Mouse (Mus musculus) embryo, embryonic 11 days (tissue): ENCODE measurements around the gene Fam222a.

Experiments
- DNase-seq: peaks from one replicate; pipeline ENCODE4 v3.0.0-alpha.2; 2015

The Fam222a gene

GRCm38 (mm10) chr5:114616336-114617061, 48.7 kb downstream of the Fam222a start:
- no peak for DNase-seq

- DNase-seq, result no peak
Measured at GRCm38 (mm10) chr5:114617809-114618208, 50.0 kb downstream of the Fam222a start.

GRCm38 (mm10) chr5:114618851-114619250, 51.0 kb downstream of the Fam222a start:
- peak; percentile 83 for DNase-seq

- no peak for DNase-seq
Measured at GRCm38 (mm10) chr5:114620305-114620704, 52.5 kb downstream of the Fam222a start.

- peak; percentile 73 for DNase-seq
Measured at GRCm38 (mm10) chr5:114625590-114625989, 57.8 kb downstream of the Fam222a start.

GRCm38 (mm10) chr5:114631336-114631735, 63.5 kb downstream of the Fam222a start:
- no peak for DNase-seq

GRCm38 (mm10) chr5:114636091-114636490, 68.3 kb downstream of the Fam222a start:
- DNase-seq, result no peak

DNA sequence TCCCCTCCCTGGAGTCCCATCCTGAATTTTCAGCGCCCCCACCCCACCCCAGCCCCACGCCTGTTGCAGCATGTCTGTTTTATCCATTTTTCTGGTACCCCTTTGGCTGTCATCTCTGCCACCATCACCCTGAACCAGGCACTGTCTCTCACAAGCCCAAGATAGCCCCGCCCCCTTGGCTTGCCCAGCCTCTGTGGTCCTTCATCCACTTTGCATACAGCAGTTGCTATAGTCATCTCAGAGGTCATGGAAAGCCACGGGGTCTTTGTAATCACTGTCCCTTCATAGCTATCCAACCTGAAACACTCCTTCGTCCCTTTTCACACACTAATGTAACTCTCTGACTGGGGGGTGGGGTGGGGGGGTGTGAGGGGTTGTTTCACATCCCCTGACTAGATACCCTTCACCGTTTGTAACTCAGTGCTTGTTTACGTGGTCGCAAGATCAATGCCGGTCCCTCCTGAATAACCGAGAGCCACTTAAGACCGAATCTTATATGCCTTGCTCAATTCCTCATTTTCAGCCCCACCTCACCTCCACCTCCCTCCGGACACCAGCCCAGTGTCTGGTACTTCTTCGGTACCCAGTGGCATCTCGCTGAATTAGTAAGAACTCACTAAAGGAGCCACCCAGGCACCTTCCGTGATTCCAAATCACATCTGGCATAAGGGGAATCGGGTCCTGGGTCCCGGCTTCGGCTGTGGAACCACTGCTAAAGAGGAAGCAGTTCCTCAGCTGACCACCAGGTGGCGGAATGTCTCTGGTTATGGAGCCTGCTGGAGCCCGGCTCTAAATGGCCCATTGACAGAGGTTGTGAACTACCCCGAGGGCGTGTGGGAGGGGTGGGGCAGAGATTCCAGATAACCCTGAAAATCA, 71.2 kb downstream of the Fam222a start:
- DNase-seq, result peak; percentile 91

DNA sequence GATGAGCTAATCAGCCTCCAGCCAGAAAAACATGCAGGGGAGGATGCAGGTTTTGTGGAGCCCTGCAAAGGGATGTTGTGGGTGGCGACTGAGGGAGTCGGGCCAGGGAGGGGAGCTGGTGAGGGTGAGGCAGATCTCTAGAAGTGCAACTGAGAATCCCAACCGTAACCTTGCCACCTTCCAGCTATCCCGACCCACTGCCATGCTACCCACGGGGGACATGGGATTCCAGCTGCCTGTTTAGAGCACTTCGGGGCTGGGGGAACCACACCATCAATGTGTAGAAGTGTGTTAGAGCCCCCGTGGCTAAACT, 71.8 kb downstream of the Fam222a start:
- DNase-seq, result no peak

GRCm38 (mm10) chr5:114640809-114641208, 73.0 kb downstream of the Fam222a start:
- no peak for DNase-seq

DNA sequence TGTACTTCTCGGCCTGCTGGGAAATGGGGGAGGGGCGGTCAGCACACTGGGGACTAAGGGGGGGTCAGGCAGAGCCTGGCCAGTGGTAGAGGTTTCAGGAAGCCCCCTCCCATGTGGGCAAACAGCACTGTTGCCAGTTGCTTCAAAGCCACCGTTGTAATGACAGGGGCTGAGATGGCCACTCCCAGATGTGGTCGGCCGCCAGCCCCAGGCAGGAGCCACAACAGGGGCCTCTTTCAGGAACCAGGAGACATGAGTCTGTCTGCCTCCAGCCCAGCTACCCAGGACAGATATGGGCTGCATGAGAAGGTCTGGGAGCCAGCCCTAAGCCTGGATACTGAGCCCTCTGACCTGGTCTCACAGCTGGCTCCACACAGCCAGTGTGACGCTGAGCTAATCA, 77.1 kb downstream of the Fam222a start:
- no peak for DNase-seq

- no peak for DNase-seq
Measured at GRCm38 (mm10) chr5:114645916-114646315, 78.1 kb downstream of the Fam222a start.

- DNase-seq, result peak; percentile 80
Measured at GRCm38 (mm10) chr5:114647211-114647974, 79.6 kb downstream of the Fam222a start.

GRCm38 (mm10) chr5:114648728-114649311, 81.0 kb downstream of the Fam222a start:
- DNase-seq, result no peak

DNA sequence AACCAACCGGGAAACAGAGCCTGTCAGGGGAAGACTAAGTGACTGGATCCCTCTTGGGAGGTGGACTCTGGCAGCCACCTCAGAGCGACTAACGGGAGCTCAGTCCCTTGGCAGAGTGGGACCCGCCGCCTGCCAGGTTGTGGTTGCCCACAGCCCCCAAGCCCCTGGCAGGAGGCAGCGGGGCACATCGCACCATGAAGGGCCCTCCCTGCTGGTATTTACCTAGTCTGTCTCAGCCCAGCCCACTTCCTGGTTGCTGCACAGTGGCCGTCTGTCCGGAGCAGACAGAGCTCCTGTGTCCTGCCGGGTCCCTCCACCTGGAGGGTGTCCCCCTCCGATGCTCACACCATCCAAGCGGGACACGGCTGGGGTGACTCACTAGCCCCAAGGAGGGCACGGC, 83.2 kb downstream of the Fam222a start:
- DNase-seq, result no peak

GRCm38 (mm10) chr5:114651449-114651848, 83.6 kb downstream of the Fam222a start:
- DNase-seq, result peak; percentile 26

GRCm38 (mm10) chr5:114653656-114654437, 86.0 kb downstream of the Fam222a start:
- no peak for DNase-seq

DNA sequence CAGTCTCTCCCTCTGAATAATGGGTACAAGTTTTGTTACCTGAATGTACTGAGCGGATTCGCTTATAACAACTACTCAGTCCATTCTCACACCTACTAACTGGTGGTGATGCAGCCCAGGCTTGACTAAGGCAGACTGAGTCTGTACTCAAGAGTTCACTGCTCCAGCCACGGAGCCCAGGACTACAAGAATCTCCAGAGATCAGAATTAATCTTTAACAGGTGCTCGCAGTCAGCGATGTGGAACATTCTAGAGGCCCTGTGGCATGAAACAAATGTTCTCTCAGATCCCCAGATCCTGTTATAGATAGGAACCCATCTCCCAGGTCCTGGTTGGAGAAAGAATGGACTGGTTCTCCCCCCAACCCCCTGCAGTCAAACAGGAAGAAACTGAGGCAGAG, 87.9 kb downstream of the Fam222a start:
- DNase-seq, result no peak

DNA sequence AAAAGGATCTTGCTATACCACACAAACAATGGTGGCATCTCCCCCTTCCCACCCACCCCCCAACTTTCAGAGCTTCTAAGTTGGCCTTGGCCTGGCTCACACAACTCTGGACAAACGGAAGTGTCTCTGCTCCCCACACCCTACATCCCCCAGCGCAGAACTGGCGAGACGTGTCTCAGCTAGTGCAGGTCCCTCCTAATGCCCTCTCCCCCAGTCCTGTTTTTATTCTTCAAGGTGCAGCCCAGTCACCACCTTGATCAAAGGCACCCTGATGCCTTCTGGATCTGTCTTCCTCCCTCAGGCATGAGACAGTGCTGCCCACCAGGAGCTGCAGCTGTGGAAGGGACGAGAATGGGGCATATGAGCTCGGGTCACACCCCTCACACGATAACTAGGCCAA, 88.5 kb downstream of the Fam222a start:
- DNase-seq, result no peak

DNA sequence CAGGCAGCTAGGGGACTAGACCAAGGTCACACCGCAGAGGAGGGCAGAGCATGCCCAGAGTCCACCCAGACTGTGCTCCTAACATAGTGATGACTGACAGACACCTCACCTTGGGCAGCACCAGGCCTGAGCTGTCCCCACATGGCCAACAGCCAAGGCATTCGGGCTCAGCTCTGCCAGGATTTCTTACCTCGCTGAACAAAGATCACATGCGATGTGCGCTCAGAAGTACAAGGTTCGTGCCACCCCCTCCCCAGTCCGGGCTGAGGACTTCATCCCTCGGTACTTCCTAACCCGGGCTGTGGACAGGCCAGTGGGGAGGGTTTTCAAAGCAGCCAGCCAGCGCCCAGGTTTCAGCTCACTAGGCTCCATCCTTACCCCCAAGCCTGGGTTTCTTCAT, 89.6 kb downstream of the Fam222a start:
- no peak for DNase-seq

GRCm38 (mm10) chr5:114658255-114658654, 90.4 kb downstream of the Fam222a start, which contains the start of gene Trpv4:
TSS of gene Trpv4 (minus strand) at chr5:114658421.
- peak; percentile 30 for DNase-seq

DNA sequence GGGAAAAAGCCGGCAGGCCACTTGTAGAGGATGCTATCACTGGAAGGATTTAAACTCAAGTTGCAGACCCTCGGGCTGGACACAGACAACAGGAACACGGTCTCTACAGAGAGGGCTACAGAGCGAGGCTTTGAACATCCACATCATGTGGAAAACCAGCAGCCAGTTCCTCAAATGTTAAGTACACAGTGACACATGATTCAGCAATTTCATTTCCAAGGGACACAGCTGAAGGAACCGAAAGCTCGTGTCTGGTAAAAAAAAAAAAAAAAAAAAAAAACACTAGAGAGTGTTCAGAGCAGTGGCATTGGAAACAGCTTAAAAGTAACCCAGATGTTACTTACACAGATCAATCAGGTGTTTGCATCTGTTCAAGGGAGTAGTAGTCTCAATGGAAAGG, 93.2 kb downstream of the Fam222a start:
- no peak for DNase-seq
